Mouse (Mus musculus): Measurements from ENCODE around the gene Tmem121b. TPM values are rescaled to one million over a fixed set of nuclear protein-coding genes. Genes with fewer than 3 reads are reported as not detected.
A peak's percentile ranks its signal among the peaks of the same experiment; 100 is the strongest.

Gene Tmem121b
- total RNA-seq, 1 experiment, result 0.09 TPM

DNA sequence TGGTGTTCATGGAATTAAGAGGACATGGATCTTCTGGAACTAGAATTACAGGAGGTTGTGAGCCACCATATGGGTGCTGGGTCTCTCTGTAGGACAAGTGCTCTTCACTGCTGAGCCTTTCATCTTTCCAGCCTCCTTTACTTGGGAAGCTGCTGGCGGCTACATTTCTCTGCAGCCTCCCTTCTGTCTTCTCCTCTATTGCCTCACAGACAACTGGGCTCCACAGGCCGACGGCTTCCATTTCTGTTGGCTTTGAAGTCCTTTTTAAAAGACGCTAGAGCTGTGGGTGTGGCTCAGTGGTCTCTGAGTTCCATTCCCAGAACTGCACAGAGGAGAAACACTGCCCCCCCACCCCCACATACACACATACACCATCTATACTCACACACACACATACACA is 28.2 kb downstream of the Tmem121b start:
- H3K4me3 ChIP-seq (ENCODE audit: insufficient read depth in 1 of 2, low read depth in 1 of 2, low read length in 2 of 2, poor library complexity in 1 of 2, severe bottlenecking in 1 of 2), result no peak overlapping the region
- H3K36me3 ChIP-seq (ENCODE audit: control insufficient read depth, insufficient read depth, low read length, poor library complexity, severe bottlenecking), result no peaks in the 10 kb centered on the region
- H3K4me1 ChIP-seq (ENCODE audit: control insufficient read depth in 2 of 2, insufficient read depth in 2 of 2, low read length in 2 of 2, poor library complexity in 1 of 2), result peaks cover 0 to 5% of the 10 kb centered on the region in 2 experiments; a peak in 2 of 4 replicates
- TF ChIP-seq HCFC1 (IDR thresholded peaks at IDR 0.05; ENCODE audit: borderline replicate concordance, insufficient read depth, low read length) (no peak), MAFK (IDR thresholded peaks at IDR 0.05; ENCODE audit: insufficient read depth, low read depth, low read length) (no peak), CHD2 (IDR thresholded peaks at IDR 0.05; ENCODE audit: low read depth, low read length) (no peak), ZNF384 (IDR thresholded peaks at IDR 0.05; ENCODE audit: low read depth, low read length) (no peak), ZC3H11A (IDR thresholded peaks at IDR 0.05; ENCODE audit: borderline replicate concordance, low read depth, low read length) (no peak)
- in situ Hi-C loops (cut with MboI; ENCODE audit: low sequenced_read_pairs in 2 of 2, unreplicated experiment in 2 of 2), result no loop called here
- no peak for DNase-seq (ENCODE audit: low read depth, low spot score)
- no peaks in the 10 kb centered on the region for H3K9me3 ChIP-seq (ENCODE audit: control insufficient read depth, insufficient read depth, low read depth, low read length)
- H3K27ac ChIP-seq (ENCODE audit: insufficient read depth, low read depth, low read length, poor library complexity, severe bottlenecking), result no peak overlapping the region
- H3K9ac ChIP-seq (ENCODE audit: insufficient read depth, low read depth, low read length, poor library complexity, severe bottlenecking), result no peak overlapping the region

DNA sequence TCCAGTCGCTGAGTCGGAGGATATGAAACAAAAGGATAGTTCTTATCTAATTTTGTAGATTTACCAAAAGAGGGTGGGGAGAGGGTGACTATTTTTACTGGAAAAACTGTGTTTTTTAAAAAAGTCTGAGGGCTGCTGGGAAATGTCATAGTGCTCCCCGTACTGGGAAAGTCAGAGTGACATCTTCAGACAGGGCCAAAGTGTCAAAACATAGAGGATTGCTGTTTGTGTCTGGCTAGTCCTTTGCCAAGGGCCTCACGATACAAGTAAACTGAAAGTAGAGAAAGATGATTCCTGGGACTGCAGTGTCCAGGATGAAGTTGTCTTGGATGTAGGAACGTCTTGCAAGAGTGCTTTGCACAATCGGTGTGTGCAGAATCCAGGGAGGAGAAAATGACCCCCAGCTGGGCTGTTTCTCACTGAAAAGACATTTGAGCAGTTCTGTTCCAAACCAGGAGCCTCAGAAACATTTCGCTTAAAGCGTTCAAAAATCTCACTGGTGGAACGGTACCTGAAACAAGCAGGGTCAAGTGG is 29.1 kb downstream of the Tmem121b start:
- Histone ChIP-seq H3K4me1 (ENCODE audit: control insufficient read depth in 2 of 2, insufficient read depth in 2 of 2, low read length in 2 of 2, poor library complexity in 1 of 2) (peaks cover 0 to 5% of the 10 kb centered on the region in 2 experiments; a peak in 2 of 4 replicates), H3K9me3 (ENCODE audit: control insufficient read depth, insufficient read depth, low read depth, low read length) (no peaks in the 10 kb centered on the region), H3K9ac (ENCODE audit: insufficient read depth, low read depth, low read length, poor library complexity, severe bottlenecking) (no peak overlapping the region), H3K27ac (ENCODE audit: insufficient read depth, low read depth, low read length, poor library complexity, severe bottlenecking) (no peak overlapping the region), H3K4me3 (ENCODE audit: insufficient read depth in 1 of 2, low read depth in 1 of 2, low read length in 2 of 2, poor library complexity in 1 of 2, severe bottlenecking in 1 of 2) (peak overlapping the region in 1 of 2 experiments; percentile 74; a peak in 1 of 4 replicates), H3K36me3 (ENCODE audit: control insufficient read depth, insufficient read depth, low read length, poor library complexity, severe bottlenecking) (no peaks in the 10 kb centered on the region)
- in situ Hi-C loops (cut with MboI; ENCODE audit: low sequenced_read_pairs in 2 of 2, unreplicated experiment in 2 of 2), result no loop called here
- no peak for DNase-seq (ENCODE audit: low read depth, low spot score)
- TF ChIP-seq MAFK (IDR thresholded peaks at IDR 0.05; ENCODE audit: insufficient read depth, low read depth, low read length), result no peak
- TF ChIP-seq ZNF384 (IDR thresholded peaks at IDR 0.05; ENCODE audit: low read depth, low read length), result no peak
- TF ChIP-seq CHD2 (IDR thresholded peaks at IDR 0.05; ENCODE audit: low read depth, low read length), result no peak
- no peak for TF ChIP-seq HCFC1 (IDR thresholded peaks at IDR 0.05; ENCODE audit: borderline replicate concordance, insufficient read depth, low read length)
- TF ChIP-seq ZC3H11A (IDR thresholded peaks at IDR 0.05; ENCODE audit: borderline replicate concordance, low read depth, low read length), result no peak

DNA sequence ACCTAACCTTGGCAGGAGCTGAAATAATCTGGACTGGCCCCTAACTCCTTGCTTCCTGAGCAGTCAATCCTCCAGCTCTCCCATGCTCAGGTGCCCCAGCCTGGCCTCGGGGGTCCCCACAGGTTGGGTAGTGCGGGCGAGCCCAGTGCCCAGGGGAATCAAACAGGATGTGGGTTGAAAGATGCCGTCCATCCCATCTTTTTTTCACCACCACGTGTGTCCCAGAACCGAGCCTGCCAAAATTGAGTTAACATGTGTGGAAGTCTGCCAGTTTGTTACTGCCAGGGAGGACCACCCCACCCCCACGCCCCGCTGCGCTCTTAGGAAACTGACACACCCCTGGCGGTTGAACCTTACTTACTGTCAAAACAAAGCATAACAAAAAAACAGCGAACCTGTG is 29.7 kb downstream of the Tmem121b start:
- H3K9ac ChIP-seq (ENCODE audit: insufficient read depth, low read depth, low read length, poor library complexity, severe bottlenecking), result no peak overlapping the region; the same call in 1 of the 2 replicates
- in situ Hi-C loops (cut with MboI; ENCODE audit: low sequenced_read_pairs in 2 of 2, unreplicated experiment in 2 of 2), result no loop called here
- H3K27ac ChIP-seq (ENCODE audit: insufficient read depth, low read depth, low read length, poor library complexity, severe bottlenecking), result no peak overlapping the region
- TF ChIP-seq ZC3H11A (IDR thresholded peaks at IDR 0.05; ENCODE audit: borderline replicate concordance, low read depth, low read length), result no peak
- TF ChIP-seq HCFC1 (IDR thresholded peaks at IDR 0.05; ENCODE audit: borderline replicate concordance, insufficient read depth, low read length), result no peak
- no peak for TF ChIP-seq MAFK (IDR thresholded peaks at IDR 0.05; ENCODE audit: insufficient read depth, low read depth, low read length)
- no peak for TF ChIP-seq ZNF384 (IDR thresholded peaks at IDR 0.05; ENCODE audit: low read depth, low read length)
- TF ChIP-seq CHD2 (IDR thresholded peaks at IDR 0.05; ENCODE audit: low read depth, low read length), result no peak
- H3K4me1 ChIP-seq (ENCODE audit: control insufficient read depth in 2 of 2, insufficient read depth in 2 of 2, low read length in 2 of 2, poor library complexity in 1 of 2), result peaks cover 0 to 5% of the 10 kb centered on the region in 2 experiments; a peak in 2 of 4 replicates
- no peaks in the 10 kb centered on the region for H3K36me3 ChIP-seq (ENCODE audit: control insufficient read depth, insufficient read depth, low read length, poor library complexity, severe bottlenecking)
- H3K4me3 ChIP-seq (ENCODE audit: insufficient read depth in 1 of 2, low read depth in 1 of 2, low read length in 2 of 2, poor library complexity in 1 of 2, severe bottlenecking in 1 of 2), result peak overlapping the region; percentile 74 to 75
- H3K9me3 ChIP-seq (ENCODE audit: control insufficient read depth, insufficient read depth, low read depth, low read length), result no peaks in the 10 kb centered on the region
- DNase-seq (ENCODE audit: low read depth, low spot score), result no peak

GRCm38 (mm10) chr6:120463086-120463871 is 30.3 kb downstream of the Tmem121b start, which contains the start of gene Il17ra:
Gene Il17ra (plus strand): TSS chr6:120463247.
- in situ Hi-C loops (cut with MboI; ENCODE audit: low sequenced_read_pairs in 2 of 2, unreplicated experiment in 2 of 2), result no loop called here

More at GRCm38 (mm10) chr6:120463086-120463871, 30.3 kb downstream of the Tmem121b start, which contains the start of gene Il17ra:
- Histone ChIP-seq H3K4me3 (ENCODE audit: insufficient read depth in 1 of 2, low read depth in 1 of 2, low read length in 2 of 2, poor library complexity in 1 of 2, severe bottlenecking in 1 of 2) (peak within 1 kb of the TSS; percentile 74 to 75), H3K27ac (ENCODE audit: insufficient read depth, low read depth, low read length, poor library complexity, severe bottlenecking) (no peak within 1 kb of the TSS), H3K4me1 (ENCODE audit: control insufficient read depth in 2 of 2, insufficient read depth in 2 of 2, low read length in 2 of 2, poor library complexity in 1 of 2) (peaks cover 0 to 5% of the 10 kb centered on the region in 2 experiments; a peak in 2 of 4 replicates), H3K36me3 (ENCODE audit: control insufficient read depth, insufficient read depth, low read length, poor library complexity, severe bottlenecking) (no peaks in the 10 kb centered on the region), H3K9me3 (ENCODE audit: control insufficient read depth, insufficient read depth, low read depth, low read length) (no peaks in the 10 kb centered on the region), H3K9ac (ENCODE audit: insufficient read depth, low read depth, low read length, poor library complexity, severe bottlenecking) (peak within 1 kb of the TSS; percentile 69)
- peak; percentile 60 for DNase-seq (ENCODE audit: low read depth, low spot score)
- TF ChIP-seq HCFC1 (IDR thresholded peaks at IDR 0.05; ENCODE audit: borderline replicate concordance, insufficient read depth, low read length) (no peak), ZC3H11A (IDR thresholded peaks at IDR 0.05; ENCODE audit: borderline replicate concordance, low read depth, low read length) (no peak), MAFK (IDR thresholded peaks at IDR 0.05; ENCODE audit: insufficient read depth, low read depth, low read length) (no peak), CHD2 (IDR thresholded peaks at IDR 0.05; ENCODE audit: low read depth, low read length) (no peak), ZNF384 (IDR thresholded peaks at IDR 0.05; ENCODE audit: low read depth, low read length) (no peak)

Data from ES-E14 (cell line).